ENCODE assay signal across 15 mouse cellular contexts in genomic region chr15:24039174-24039573, GRCm38 (mm10).
DNase-seq lines count a peak whose midpoint lies in the region; ATAC-seq and TF ChIP-seq lines count a peak whose summit lies in the region.
"Had no signal": no experiment of that assay in that cellular context is flagged by ENCODE, and none has a peak within 500 bp of the region (broad histone marks: within the 10 kb centered on the region; RNA-seq: fewer than 3 reads in every experiment).

No protein-coding gene starts in this region.

- no peaks in the 10 kb centered on the region for H3K4me1 ChIP-seq in heart, adult 2 months (ENCODE audit: control insufficient read depth, insufficient read depth, low read length)
- no peaks in the 10 kb centered on the region for H3K4me1 ChIP-seq in hindbrain, embryonic 11.5 days (replicated peaks; ENCODE audit: control insufficient read depth, insufficient read depth, low read length)
- H3K4me1 ChIP-seq: forebrain, embryonic 10.5 days; lung, embryonic 15.5 days had no signal

- no peak overlapping the region for H3K4me3 ChIP-seq in heart, adult 2 months
- H3K4me3 ChIP-seq in hindbrain, embryonic 11.5 days (ENCODE audit: low read depth, low read length), result no peak overlapping the region
- H3K4me3 ChIP-seq: forebrain, embryonic 10.5 days; lung, embryonic 15.5 days had no signal

- no peaks in the 10 kb centered on the region for H3K9me3 ChIP-seq in hindbrain, embryonic 11.5 days (ENCODE audit: control insufficient read depth, low read length)
- H3K9me3 ChIP-seq: forebrain, embryonic 10.5 days; lung, embryonic 15.5 days had no signal

- no peak for TF ChIP-seq EP300 in heart, adult 2 months (IDR thresholded peaks at IDR 0.05; ENCODE audit: insufficient read depth, low read depth, low read length)

- intact Hi-C loops in left cerebral cortex, postnatal 4 days (cut with DNase I), result no loop called here
- intact Hi-C loops in heart, adult 2 months (cut with DNase I), result no loop called here

- DNase-seq in left cerebral cortex, adult 18-20 months (ENCODE audit: low spot score in 2 of 2), result peak; percentile 12 to 17
- no peak for DNase-seq in left cerebral cortex, postnatal 4 days
- DNase-seq in cerebellum, adult 18-20 months, result peak; percentile 40 to 44
- DNase-seq in cerebellum, postnatal 25 days, result peak; percentile 20 to 45
- DNase-seq in layer of hippocampus, postnatal 10 days (ENCODE audit: low spot score in 2 of 2), result peak; percentile 16 to 17
- no peak for DNase-seq in kidney, adult 18-20 months
- no peak for DNase-seq in heart, adult 2 months
- no peak for DNase-seq in hindbrain, embryonic 11.5 days (ENCODE audit: low spot score)
- DNase-seq: gastrocnemius, postnatal 10 days; thymus, postnatal 36 days had no signal

- H3K27ac ChIP-seq in heart, adult 2 months, result no peak overlapping the region
- no peak overlapping the region for H3K27ac ChIP-seq in hindbrain, embryonic 11.5 days (ENCODE audit: low read depth, low read length)
- H3K27ac ChIP-seq: forebrain, embryonic 10.5 days; lung, embryonic 15.5 days; stomach, postnatal 0 days had no signal

- no peaks in the 10 kb centered on the region for H3K79me2 ChIP-seq in heart, adult 2 months (replicated peaks; ENCODE audit: control insufficient read depth, insufficient read depth, low read length)

- H3K36me3 ChIP-seq in heart, adult 2 months (ENCODE audit: control insufficient read depth, insufficient read depth, low read length), result no peaks in the 10 kb centered on the region
- H3K36me3 ChIP-seq in hindbrain, embryonic 11.5 days (ENCODE audit: control insufficient read depth, insufficient read depth, low read length), result no peaks in the 10 kb centered on the region
- H3K36me3 ChIP-seq: forebrain, embryonic 10.5 days; lung, embryonic 15.5 days had no signal

- TF ChIP-seq POLR2A in heart, adult 2 months (IDR thresholded peaks at IDR 0.05; ENCODE audit: insufficient read depth, low read depth, low read length), result no peak

- no peak overlapping the region for H3K4me2 ChIP-seq in hindbrain, embryonic 11.5 days (replicated peaks; ENCODE audit: low read depth, low read length)
- H3K4me2 ChIP-seq: heart, embryonic 11.5 days; liver, embryonic 11.5 days; lung, embryonic 15.5 days had no signal

- ATAC-seq in hindbrain, embryonic 11.5 days (ENCODE audit: low FRiP score), result no peak

- TF ChIP-seq CTCF in heart, adult 2 months (IDR thresholded peaks at IDR 0.05), result no peak

- no peak overlapping the region for H3K9ac ChIP-seq in heart, adult 2 months (ENCODE audit: low read depth, low read length)
- no peak overlapping the region for H3K9ac ChIP-seq in hindbrain, embryonic 11.5 days (ENCODE audit: low read depth, low read length)
- H3K9ac ChIP-seq: lung, embryonic 15.5 days had no signal

- H3K27me3 ChIP-seq in heart, adult 2 months (ENCODE audit: control insufficient read depth, insufficient read depth, low read length), result no peaks in the 10 kb centered on the region
- no peaks in the 10 kb centered on the region for H3K27me3 ChIP-seq in hindbrain, embryonic 11.5 days (ENCODE audit: control insufficient read depth, insufficient read depth, low read length)
- H3K27me3 ChIP-seq: lung, embryonic 15.5 days had no signal

- 74% methylated on average over 5 of the region's 5 CpGs for WGBS in heart, adult 2 months
- 72% methylated on average over 5 of the region's 5 CpGs for WGBS in hindbrain, embryonic 11.5 days

Comparison
In these comparisons a context has a peak if more than half of its experiments do, and no peak if none do; other contexts are left out.
1. DNase-seq: peak in left cerebral cortex, adult 18-20 months (2 of 2), cerebellum, adult 18-20 months (2 of 2), cerebellum, postnatal 25 days (2 of 2) and layer of hippocampus, postnatal 10 days (2 of 2); none in left cerebral cortex, postnatal 4 days (single experiment), kidney, adult 18-20 months (single experiment), heart, adult 2 months (0 of 2) and hindbrain, embryonic 11.5 days (single experiment).